Mouse (Mus musculus): ENCODE data around the gene Htr3a. TPM values are rescaled to one million over a fixed set of nuclear protein-coding genes. Genes with fewer than 3 reads are reported as not detected.
A peak's percentile ranks its signal among the peaks of the same experiment; 100 is the strongest.

Htr3a gene
- polyA plus RNA-seq, 1 experiment: 0.16 TPM

- Histone ChIP-seq H3K4me1 (replicated peaks; ENCODE audit: control insufficient read depth, insufficient read depth, low read length) (no peaks in the 10 kb centered on the region), H3K27me3 (ENCODE audit: control insufficient read depth, insufficient read depth, low read length) (no peaks in the 10 kb centered on the region), H3K4me3 (ENCODE audit: control insufficient read depth, insufficient read depth, low read length) (no peak overlapping the region), H3K27ac (ENCODE audit: control insufficient read depth, insufficient read depth, low read length) (no peak overlapping the region), H3K36me3 (ENCODE audit: control insufficient read depth, insufficient read depth, low read length) (no peaks in the 10 kb centered on the region)
- 92% methylated on average over 7 of the region's 7 CpGs for WGBS
- TF ChIP-seq POLR2A (IDR thresholded peaks at IDR 0.05; ENCODE audit: control insufficient read depth, extremely low read depth, insufficient read depth, low read length, poor library complexity): no peak
- no peak for TF ChIP-seq CTCF (IDR thresholded peaks at IDR 0.05; ENCODE audit: borderline replicate concordance, control insufficient read depth, extremely low read depth, insufficient read depth, low read length, poor library complexity)
- DNase-seq: no peak
Observed at GRCm38 (mm10) chr9:48889093-48889492, 21.8 kb downstream of the Htr3a start.

DNA sequence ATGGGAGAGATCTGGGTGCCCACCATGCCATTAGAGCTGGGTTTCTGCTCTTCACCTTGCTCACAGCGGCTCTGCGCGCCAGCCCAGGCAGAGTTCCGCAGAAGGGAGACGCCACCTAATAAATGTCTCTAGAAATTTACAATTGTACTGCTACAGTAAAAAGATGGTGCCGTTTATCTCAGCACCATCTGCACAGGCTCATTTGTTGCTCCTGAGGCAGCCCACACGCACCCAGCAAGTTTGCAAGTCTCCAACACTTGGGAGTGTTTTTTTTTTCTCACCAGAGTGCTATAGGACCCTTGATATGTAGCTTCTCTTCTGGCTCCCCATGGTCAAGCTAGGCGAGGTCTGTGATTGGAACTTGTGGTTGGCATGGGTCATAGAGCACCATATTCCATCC, 38.0 kb downstream of the Htr3a start:
- no peak for DNase-seq
- TF ChIP-seq POLR2A (IDR thresholded peaks at IDR 0.05; ENCODE audit: control insufficient read depth, extremely low read depth, insufficient read depth, low read length, poor library complexity) (no peak), CTCF (IDR thresholded peaks at IDR 0.05; ENCODE audit: borderline replicate concordance, control insufficient read depth, extremely low read depth, insufficient read depth, low read length, poor library complexity) (no peak)
- Histone ChIP-seq H3K4me1 (replicated peaks; ENCODE audit: control insufficient read depth, insufficient read depth, low read length) (no peaks in the 10 kb centered on the region), H3K27me3 (ENCODE audit: control insufficient read depth, insufficient read depth, low read length) (no peaks in the 10 kb centered on the region), H3K4me3 (ENCODE audit: control insufficient read depth, insufficient read depth, low read length) (no peak overlapping the region), H3K36me3 (ENCODE audit: control insufficient read depth, insufficient read depth, low read length) (no peaks in the 10 kb centered on the region), H3K27ac (ENCODE audit: control insufficient read depth, insufficient read depth, low read length) (no peak overlapping the region)
- WGBS: 87% methylated on average over 8 of the region's 8 CpGs

DNA sequence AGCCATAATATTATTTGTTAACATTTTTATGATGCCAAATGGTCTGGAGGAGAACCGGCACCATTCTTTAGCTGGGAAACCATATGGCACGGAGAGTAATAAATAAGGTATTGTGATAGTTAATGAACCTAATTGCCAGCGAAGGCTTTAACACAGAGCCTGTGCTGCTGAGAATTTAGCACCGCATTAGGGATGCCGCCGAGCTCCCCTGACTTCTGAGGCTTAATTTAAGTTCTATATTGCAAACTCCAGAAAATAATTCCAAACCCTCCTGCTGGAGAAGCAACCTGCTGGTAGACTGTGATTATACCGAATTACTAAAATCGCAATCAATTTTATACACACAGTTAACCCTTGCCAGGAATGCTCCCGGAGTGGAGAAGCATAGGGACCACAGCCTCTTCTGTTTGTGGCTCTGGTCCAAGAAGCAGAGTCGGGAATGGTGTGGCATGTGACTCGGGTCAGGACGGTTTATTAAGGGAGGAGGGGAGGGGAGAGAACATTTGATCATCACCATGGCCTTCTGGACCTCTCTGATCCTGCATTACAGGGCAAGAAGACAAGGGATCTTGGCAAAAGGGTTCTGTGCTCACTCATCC, 44.3 kb downstream of the Htr3a start:
- no peak for DNase-seq
- TF ChIP-seq POLR2A (IDR thresholded peaks at IDR 0.05; ENCODE audit: control insufficient read depth, extremely low read depth, insufficient read depth, low read length, poor library complexity): no peak
- no peak for TF ChIP-seq CTCF (IDR thresholded peaks at IDR 0.05; ENCODE audit: borderline replicate concordance, control insufficient read depth, extremely low read depth, insufficient read depth, low read length, poor library complexity)
- Histone ChIP-seq H3K27ac (ENCODE audit: control insufficient read depth, insufficient read depth, low read length) (no peak overlapping the region), H3K36me3 (ENCODE audit: control insufficient read depth, insufficient read depth, low read length) (no peaks in the 10 kb centered on the region), H3K4me1 (replicated peaks; ENCODE audit: control insufficient read depth, insufficient read depth, low read length) (no peaks in the 10 kb centered on the region), H3K4me3 (ENCODE audit: control insufficient read depth, insufficient read depth, low read length) (no peak overlapping the region), H3K27me3 (ENCODE audit: control insufficient read depth, insufficient read depth, low read length) (no peaks in the 10 kb centered on the region)
- WGBS: 78% methylated on average over 12 of the region's 12 CpGs

GRCm38 (mm10) chr9:48865235-48865634, 45.7 kb downstream of the Htr3a start:
- Histone ChIP-seq H3K36me3 (ENCODE audit: control insufficient read depth, insufficient read depth, low read length) (no peaks in the 10 kb centered on the region), H3K27me3 (ENCODE audit: control insufficient read depth, insufficient read depth, low read length) (no peaks in the 10 kb centered on the region), H3K27ac (ENCODE audit: control insufficient read depth, insufficient read depth, low read length) (no peak overlapping the region), H3K4me1 (replicated peaks; ENCODE audit: control insufficient read depth, insufficient read depth, low read length) (no peaks in the 10 kb centered on the region), H3K4me3 (ENCODE audit: control insufficient read depth, insufficient read depth, low read length) (no peak overlapping the region)
- 71% methylated on average over 9 of the region's 9 CpGs for WGBS
- DNase-seq: no peak
- TF ChIP-seq CTCF (IDR thresholded peaks at IDR 0.05; ENCODE audit: borderline replicate concordance, control insufficient read depth, extremely low read depth, insufficient read depth, low read length, poor library complexity) (no peak), POLR2A (IDR thresholded peaks at IDR 0.05; ENCODE audit: control insufficient read depth, extremely low read depth, insufficient read depth, low read length, poor library complexity) (no peak)

DNA sequence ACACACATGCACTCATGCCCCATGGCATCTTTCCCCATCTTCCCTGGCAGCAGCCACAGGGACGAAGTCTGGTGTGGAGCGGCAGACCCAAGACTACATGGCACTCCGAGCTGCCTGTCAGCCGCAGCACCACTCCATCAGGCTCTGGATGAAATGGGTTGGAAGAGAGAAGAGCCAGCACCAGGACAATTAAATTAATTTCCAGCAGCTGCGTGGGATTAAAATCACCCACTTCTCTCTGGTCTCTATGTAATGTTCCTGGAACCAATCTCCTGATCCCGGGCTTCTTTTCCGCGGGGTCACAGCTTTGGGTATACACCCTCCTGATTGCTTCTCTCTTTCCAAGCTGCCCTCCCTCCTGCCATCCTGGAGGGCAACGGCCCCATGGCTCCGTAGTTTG, 49.4 kb downstream of the Htr3a start:
- WGBS: 91% methylated on average over 10 of the region's 10 CpGs
- Histone ChIP-seq H3K4me3 (ENCODE audit: control insufficient read depth, insufficient read depth, low read length) (no peak overlapping the region), H3K27ac (ENCODE audit: control insufficient read depth, insufficient read depth, low read length) (no peak overlapping the region), H3K36me3 (ENCODE audit: control insufficient read depth, insufficient read depth, low read length) (no peaks in the 10 kb centered on the region), H3K27me3 (ENCODE audit: control insufficient read depth, insufficient read depth, low read length) (no peaks in the 10 kb centered on the region), H3K4me1 (replicated peaks; ENCODE audit: control insufficient read depth, insufficient read depth, low read length) (no peaks in the 10 kb centered on the region)
- no peak for DNase-seq
- TF ChIP-seq CTCF (IDR thresholded peaks at IDR 0.05; ENCODE audit: borderline replicate concordance, control insufficient read depth, extremely low read depth, insufficient read depth, low read length, poor library complexity) (no peak), POLR2A (IDR thresholded peaks at IDR 0.05; ENCODE audit: control insufficient read depth, extremely low read depth, insufficient read depth, low read length, poor library complexity) (no peak)

- 7% methylated on average over 6 of the region's 6 CpGs for WGBS
- Histone ChIP-seq H3K27ac (ENCODE audit: control insufficient read depth, insufficient read depth, low read length) (no peak overlapping the region), H3K4me1 (replicated peaks; ENCODE audit: control insufficient read depth, insufficient read depth, low read length) (no peaks in the 10 kb centered on the region), H3K36me3 (ENCODE audit: control insufficient read depth, insufficient read depth, low read length) (no peaks in the 10 kb centered on the region), H3K27me3 (ENCODE audit: control insufficient read depth, insufficient read depth, low read length) (no peaks in the 10 kb centered on the region), H3K4me3 (ENCODE audit: control insufficient read depth, insufficient read depth, low read length) (no peak overlapping the region)
- peak; percentile 79; the same call in 1 of the 2 replicates for TF ChIP-seq CTCF (IDR thresholded peaks at IDR 0.05; ENCODE audit: borderline replicate concordance, control insufficient read depth, extremely low read depth, insufficient read depth, low read length, poor library complexity)
- TF ChIP-seq POLR2A (IDR thresholded peaks at IDR 0.05; ENCODE audit: control insufficient read depth, extremely low read depth, insufficient read depth, low read length, poor library complexity): no peak
- peak; percentile 56 for DNase-seq
Observed at GRCm38 (mm10) chr9:48860526-48860845, 50.4 kb downstream of the Htr3a start.
